Mouse (Mus musculus) adrenal gland, postnatal 14 days (tissue): Measurements from ENCODE around the gene Gstk1. TPM values are rescaled to one million over a fixed set of nuclear protein-coding genes. Genes with fewer than 3 reads are reported as not detected.

ENCODE experiments used
- DNase-seq: peaks from one replicate; pipeline ENCODE4 v3.0.0; 2021; ENCODE audit warnings: mixed read lengths
- long read RNA-seq, 2 experiments: library from polyadenylated mRNA; stranded (forward); transcript quantifications; one replicate each; pipeline ENCODE4 v2.0.0; 2021
- total RNA-seq: library from RNA; stranded (reverse); gene quantifications from 2 replicates; pipeline ENCODE4 v1.2.3, GENCODE M21; 2021

The Gstk1 gene
- 108 and 147 TPM in 2 replicates for total RNA-seq
- long read RNA-seq, experiment 1, transcript Gstk1-201 (8 exons, 930 nt) = major isoform, 73 of 90 reads
- long read RNA-seq, experiment 1, partial matches to known transcripts = 10 of 90 reads
- long read RNA-seq, experiment 1, other reads (novel, unspliced or antisense) = 7 of 90 reads
- long read RNA-seq, experiment 2, transcript Gstk1-201 (8 exons, 930 nt) = major isoform, 46 of 58 reads
- long read RNA-seq, experiment 2, partial matches to known transcripts = 12 of 58 reads
- long read RNA-seq, experiment 2, other reads (novel, unspliced or antisense) = 0 of 58 reads

DNA sequence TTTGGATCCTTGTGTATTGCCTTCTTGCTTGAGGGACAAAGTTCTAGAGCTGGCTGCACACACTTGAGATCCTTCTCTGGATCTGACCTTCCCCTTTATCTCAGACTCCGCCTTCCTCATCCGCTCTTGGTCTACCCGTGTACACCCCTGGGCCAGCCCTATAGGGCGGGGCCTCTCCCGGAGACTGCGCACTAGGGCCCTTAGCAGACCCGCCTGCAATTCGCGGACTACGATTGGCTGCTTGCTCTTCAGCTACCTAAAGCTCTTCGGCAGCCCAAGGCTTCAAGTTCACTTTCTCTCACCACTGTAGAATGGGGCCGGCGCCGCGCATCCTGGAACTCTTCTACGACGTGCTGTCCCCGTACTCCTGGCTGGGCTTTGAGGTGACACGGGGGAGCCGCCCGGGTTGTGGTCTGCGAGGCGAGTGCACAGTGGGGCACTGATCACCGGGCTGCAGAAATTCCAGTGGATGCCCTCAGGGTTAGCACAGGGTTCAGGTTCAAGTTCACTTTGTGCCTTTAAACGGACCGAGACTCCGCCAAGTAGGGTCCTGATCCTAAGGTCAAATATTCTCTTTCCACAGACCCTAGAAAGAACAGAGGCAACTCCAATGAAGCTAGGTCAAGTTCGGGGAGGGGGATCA lies at the start of gene Gstk1:
Gstk1 (plus strand) TSS at position 225 of the 643 bp plus-strand sequence.
- DNase-seq = peak; percentile 93

DNA sequence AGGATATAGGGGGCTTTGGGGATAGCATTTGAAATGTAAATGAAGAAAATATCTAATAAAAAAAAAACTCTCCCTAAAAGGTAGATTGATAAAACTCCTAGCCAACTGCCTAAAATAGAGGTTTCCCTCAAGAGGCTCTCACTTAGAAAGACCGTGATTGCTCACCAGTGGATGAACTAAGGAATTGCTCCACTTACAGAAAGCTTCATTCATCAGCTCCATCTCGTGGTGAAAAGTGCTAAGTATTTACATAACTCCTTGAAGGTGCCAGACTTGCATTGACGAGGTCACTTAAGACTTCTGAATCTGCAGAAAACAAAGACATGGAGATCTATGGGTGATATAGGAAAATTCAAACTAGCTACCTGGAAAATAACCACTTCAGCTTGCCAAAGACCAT lies 48.0 kb upstream of the Gstk1 start:
- DNase-seq = no peak

DNA sequence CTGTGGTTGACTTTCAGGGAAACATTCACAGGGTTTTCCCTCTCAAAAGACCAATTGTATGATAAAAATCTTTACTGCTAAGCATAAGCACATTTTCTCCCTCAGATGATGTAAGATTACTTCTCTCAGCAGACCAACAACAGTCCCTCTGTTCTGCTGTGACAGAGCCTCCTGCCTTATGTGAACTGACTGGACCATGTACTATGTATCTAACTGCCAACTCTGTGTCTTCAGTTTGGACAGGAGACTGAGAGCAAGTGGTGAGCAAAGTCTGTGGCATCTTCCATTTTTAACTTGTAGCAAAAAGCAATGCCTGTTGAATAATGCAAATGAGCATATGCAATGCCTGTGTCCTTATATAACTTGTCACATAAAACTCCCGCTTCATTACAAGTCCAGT lies 46.2 kb upstream of the Gstk1 start:
- DNase-seq = no peak

DNA sequence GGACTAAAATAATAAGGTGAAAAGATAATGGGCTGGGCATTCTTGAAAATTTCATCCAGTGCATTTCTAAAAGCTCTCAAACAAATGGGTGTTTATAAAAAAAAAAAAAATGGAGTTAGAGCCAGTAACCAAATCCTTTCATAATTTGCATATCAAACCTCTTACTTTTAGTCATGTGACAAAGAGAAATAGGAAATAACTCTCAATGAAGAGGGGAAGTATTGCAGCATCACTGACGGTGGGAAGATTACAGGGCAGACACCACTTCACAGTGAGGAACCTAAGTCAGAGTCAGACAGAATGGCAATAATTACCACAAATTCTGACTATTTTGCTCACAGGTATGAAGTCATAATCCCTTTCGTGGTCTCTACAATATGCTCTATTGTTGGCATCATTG lies 30.7 kb upstream of the Gstk1 start, which contains the start of gene Tas2r144:
Tas2r144 (plus strand) TSS at position 301 of the 400 bp plus-strand sequence.
- no peak for DNase-seq

DNA sequence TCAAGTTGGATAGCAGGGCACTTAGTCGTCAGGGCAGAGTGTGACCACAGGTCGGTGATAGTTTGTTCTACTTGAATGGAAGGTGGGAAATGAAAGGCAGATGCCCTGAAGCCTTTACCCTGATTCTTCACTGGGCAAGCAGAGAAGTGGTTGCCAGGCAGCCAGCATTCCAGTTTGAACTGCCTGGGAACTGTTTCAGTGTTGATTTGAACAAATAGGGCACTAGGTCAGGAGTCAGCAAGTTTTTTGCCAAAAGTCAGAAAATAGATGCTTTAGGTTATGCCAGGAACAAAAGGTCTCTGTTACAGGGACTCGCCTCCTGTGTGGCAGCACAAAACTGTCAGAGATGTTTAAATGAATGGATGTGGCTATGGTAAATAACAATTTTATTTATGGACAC lies 23.4 kb upstream of the Gstk1 start:
- peak; percentile 24 for DNase-seq

DNA sequence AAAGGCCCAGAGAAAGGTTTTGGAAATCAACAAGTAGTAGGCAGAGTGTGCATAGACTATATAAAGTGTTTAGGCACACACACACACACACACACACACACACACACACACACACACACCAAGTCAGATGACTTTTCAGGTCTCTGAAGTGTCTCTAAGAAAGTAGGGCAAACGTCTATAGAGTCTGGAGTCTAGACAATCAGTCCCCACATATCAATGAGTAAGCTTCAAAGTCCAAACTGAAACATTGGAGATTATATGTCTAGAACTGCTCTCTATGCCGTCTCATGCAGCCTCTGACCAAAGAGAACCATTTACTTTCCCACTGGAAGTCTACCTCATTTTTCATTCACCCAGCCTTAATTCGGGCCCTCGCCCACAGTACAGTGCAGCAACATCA lies 20.7 kb upstream of the Gstk1 start:
- DNase-seq = no peak

DNA sequence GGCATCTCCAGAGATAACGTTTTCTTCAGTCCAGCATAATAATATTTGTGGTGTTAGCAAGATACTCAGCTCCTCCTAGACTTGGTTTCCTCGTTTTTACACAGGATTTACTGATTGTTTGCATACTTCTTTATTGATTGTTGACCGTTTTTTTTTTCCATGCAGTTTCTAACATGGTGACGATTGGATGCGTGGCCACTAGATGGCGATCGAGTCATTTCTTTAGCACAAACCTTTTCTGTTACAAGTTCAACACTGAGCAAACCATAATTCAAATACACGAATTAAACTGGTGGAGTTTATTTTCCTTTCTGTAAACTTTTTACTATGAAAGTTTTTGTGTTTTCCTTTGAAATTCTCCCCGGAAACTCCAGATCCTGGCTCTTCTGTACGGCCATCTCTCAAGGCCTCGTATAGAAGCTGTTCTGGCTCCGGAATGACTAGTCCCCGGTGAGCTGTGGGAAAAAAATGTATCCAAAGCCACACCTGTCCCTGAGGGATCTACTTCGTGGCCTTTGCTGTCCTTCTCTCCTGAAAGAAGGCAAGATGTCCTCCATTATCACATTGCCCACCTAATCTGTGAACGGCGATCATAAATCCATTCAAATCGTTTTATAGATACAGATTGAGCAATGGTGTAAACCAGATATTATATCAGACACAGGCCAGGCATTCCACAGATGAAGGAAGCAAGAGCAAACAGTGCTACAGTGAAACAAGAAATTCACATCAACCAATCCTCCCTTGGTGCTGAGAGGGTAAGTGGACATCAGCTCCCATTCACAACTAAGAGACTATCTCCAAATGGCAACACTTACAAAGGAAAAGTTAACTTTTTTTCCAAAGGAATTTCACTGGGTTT lies 18.3 kb upstream of the Gstk1 start:
- peak; percentile 74 for DNase-seq

DNA sequence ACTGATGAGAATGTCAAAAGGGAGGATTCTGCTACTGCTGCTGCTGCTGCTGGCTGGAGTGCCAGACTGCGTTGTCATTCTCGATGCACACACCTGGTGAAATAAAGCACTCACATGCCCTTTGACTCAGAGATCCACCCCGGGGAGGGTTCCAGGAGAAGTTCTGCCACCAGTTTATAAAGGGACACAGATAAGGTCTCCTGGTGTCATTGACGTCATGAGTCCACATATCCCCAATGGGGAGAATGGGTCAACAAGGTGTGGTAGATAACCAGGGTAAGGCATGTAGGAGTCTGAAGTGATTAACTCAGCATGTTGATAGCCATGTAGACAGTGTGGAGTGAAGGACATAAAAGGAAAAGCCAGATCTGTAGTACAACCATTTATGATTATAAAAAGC lies 16.1 kb upstream of the Gstk1 start:
- DNase-seq = no peak

DNA sequence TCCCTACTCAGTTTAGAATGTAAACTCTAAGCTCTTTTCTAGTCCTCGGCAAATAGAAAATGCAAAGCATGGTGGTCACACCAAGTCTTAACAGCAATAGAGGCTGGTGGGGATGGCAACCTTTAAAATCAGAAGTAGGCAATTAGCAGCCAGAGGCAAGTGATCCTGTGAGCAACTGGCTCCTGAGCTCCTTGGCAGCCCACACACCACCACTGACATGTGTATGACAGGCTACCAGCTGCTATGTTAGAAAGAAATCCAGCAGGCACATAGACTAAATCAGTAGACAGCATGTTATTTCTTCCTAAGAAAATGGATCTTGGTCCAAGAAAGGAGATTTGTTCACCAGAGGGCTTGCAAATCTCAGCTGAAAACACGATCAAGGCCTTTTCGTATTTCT lies 14.5 kb upstream of the Gstk1 start:
- no peak for DNase-seq

DNA sequence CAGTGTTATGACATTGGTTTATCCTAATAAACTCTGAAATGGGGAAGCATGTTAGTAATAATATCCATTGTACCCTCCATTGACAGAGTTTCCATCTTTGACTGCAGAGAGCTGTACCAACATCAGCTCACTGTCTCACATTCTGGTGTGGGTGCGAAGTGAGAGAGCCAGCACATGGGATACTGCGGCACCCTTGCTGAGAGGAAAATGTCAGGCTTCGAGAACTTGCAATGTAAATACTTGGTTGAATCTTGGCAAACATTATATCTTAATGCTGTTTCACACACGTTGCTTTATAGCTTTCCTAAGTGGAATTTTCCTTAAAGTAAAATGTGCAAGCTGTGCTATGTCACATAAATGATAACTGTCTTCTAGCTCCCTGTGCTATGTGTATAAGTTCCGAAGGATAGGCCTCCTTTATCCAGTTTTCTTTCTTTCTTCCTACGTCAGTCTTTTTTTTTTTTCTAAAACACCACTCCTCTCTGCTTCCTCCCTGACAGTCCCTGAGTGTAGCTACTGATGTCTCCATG lies 8.4 kb upstream of the Gstk1 start:
- no peak for DNase-seq

DNA sequence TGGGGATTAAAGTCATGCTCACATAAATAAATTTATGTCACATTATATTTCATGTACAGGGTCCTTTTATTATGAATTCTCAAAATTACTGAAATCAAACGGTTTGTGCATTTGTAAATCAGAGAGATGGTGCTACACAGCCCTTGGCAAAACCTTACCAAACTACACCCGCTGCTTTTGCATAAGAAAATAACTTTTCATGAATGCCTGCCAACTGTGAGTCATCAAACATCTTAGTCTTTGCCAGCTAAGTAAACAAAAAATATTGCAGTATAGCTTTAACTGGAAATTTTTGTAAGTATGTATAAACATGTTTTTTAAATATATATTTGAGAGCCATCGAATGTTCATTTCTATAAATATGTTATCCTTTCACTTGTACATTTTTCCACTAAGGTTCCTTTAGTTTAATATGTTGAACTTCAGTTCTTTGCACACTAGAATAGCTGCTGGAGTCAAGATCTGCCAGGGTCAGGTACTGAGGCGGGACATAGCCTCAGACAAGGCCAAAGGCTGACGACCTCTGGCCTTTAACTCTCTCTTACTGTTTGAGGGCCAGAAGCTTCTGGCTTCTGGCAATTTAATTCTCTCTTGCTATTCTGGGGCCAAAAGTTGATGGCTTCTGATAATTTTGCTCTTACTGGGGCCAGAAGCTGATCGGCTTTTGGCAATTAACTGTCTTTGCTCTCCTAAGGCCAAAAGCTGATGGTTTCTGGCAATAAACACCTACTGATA lies 4.3 kb upstream of the Gstk1 start:
- peak; percentile 50 for DNase-seq

DNA sequence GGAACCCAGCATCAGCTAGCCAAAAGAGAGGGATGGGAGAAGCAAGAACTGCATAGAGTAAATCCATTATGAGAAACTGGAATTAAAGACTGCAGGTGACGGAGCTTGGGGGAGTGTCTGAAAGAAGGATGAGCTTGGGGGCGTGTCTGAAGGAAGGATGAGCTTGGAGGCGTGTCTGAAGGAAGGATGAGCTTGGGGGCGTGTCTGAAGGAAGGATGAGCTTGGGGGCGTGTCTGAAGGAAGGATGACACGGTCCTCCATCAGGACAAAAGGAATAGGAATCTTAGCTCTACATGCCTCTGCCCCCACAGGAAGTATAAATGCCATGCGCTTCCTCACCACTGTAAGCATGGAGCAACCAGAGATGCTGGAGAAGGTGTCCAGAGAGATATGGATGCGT lies 1.4 kb downstream of the Gstk1 start:
- DNase-seq = peak; percentile 31

DNA sequence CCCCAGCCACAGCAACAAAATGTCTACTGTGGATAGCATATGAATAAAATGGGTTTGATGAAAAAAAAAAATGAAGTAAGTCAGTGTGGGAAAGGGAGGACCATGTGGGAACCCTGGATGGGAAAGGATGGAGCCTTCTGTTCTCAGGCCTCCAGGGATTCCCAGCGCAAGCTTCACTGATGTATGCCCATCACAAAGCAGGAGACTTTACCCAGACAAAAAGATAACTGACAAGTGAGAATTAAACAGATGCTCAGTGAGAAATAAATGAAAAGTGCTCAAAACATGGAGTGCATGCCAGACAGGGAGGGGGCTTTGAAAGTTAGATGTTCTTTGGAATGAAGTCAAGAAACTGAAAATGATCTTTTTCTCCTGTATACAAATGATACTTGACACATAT lies 2.2 kb downstream of the Gstk1 start:
- no peak for DNase-seq

DNA sequence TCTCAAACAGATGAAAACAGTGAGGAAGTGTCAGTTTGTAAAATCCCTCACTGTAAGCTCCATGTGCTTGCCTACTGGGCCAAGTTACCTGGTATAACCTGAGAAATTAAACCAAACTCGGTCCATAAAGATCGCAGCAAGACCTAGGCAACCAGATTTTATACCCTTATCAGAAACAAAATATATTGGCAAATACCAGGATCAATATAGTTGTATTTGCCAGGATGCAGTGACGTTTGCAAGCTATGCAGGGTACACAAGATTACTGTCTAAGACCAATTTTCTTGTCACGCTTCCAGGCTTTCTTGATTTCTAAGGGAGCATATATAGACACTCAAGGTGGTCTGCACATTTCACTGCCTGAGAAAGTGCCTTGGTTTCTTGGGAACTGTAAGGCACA lies 6.1 kb downstream of the Gstk1 start:
- DNase-seq = no peak

DNA sequence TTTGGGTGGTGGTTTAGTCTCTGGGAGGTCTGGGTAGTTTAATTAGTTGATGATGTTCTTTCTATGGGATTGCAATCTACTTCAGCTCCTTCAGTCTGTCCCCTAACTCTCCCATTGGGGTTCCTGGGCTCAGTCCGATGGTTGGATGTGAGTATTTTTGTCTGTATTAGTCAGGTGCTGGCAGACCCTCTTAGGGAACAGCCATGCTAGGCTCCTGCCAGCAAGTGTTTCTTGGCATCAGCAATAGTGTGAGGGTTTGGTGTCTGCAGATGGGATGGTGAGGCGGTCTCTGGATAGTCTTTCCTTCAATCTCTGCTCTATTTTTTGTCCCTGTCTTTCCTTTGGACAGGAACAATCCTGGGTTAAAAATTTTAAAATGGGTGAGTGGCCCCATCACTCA lies 7.4 kb downstream of the Gstk1 start:
- DNase-seq = no peak

DNA sequence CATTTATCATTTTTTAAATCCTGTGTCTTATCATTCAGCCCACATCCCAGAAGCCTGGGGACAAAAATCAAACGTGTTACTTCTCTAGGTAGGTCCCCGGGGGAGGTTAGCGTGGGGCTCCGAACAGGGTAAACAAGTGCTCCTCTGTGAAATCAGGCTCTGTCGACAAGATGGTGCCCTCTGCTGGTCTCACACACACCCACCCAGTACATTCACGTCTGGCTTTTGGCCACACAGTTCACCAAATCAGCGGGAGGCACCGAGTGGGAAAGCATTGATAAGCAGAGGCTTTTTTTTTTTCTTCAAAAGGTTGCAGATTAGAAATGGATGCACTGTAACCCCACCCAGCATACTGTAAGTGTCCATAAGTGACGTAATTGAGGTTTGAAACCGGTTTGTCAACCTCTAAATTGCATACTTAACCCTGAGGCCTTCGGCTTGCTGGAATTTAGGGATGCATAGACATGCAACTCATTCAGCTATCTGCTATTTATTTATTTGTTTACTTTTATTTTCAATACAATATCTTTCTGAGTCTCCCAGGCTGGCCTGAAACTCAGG lies 11.6 kb downstream of the Gstk1 start:
- DNase-seq = peak; percentile 75

DNA sequence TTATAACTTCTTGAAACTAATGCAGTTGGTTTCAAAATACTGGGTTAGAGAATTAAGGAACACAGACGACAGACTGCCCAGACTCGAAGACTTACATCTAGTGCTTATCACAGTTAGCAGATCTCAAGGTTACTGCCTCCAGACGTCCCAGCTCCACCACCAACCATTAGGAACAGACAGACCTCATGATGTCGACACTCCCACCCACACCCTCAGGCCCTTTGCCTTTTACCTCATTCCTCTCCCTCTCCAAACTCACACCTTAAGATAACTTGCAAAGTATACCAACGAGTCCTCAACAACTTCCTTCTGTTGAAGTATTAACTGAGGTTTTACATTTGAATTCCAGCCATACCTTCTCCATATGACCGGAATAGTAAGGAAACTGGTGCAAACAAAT lies 14.7 kb downstream of the Gstk1 start:
- no peak for DNase-seq

DNA sequence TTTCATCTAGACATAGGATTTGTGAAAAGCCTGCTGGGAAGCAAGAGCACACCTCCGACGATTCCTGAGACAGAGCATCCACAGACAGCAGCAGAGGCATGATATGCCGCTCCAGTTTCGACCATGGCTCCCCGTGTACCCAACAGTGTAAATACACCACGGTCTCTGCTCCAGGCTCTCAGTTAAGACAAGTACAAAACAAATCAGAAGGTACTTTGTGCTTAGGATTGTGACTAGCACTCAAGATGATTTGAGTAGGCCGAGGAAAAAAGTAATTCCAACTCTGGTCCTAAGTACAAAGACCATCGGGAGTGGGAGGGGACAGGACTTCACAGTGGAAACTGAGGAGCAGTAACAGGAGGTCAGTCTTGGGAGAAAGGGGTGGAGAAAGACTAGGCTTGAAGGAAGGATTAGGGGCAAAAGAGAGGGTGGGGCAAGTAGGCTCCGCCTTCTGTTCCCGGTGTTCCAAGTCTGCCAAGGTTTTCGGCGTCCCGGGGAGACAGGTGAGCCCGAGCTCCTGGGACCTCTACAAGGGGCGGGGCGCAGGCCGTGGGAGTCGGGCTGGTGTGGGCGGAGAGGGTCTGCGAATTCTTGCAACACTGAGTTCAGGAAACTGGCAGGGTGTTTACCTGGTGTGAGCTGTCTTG lies 15.9 kb downstream of the Gstk1 start, which contains the start of gene Tmem139:
Tmem139 (plus strand) TSS at position 447 of the 647 bp plus-strand sequence.
- DNase-seq = no peak

DNA sequence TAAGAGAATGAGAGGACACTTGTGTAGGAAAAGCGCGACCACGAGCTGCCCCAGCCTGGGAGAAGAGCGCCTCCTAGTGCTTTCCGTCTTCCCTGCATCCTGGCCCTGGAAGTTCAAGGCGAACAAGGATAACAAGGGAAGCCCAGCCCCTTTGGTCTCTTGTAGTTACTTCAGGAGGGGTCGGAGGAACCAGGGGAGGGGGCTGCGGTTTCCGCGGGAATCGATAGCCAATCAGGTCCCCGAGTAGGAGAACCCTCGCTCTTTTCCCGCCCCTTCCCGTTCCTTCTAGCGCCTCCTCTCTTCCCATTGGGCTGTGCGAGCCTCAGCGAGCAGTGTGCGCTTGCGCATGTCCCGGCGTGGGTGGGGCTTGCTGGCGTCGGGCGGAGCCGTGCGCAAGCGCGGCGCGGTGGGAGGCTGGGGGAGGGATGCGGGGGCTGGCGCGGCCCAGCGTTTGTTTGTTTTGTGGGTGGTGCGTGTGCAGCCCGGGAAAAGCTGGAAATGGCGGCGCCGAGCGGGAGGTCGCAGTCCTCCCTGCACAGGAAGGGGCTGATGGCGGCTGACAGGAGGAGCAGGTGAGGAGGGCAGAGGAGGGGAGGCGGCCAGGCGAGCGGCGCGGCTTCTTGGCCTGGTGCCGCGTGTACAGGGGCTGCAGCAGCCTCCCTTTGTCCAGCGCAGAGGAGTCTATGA lies 19.0 kb downstream of the Gstk1 start, which contains the start of gene Casp2:
Casp2 (plus strand) TSS at position 360 of the 687 bp plus-strand sequence.
- DNase-seq = peak; percentile 100
